Mouse (Mus musculus): ENCODE measurements around the gene Urb1. TPM values are rescaled to one million over a fixed set of nuclear protein-coding genes. Genes with fewer than 3 reads are reported as not detected.
"Not testable (repeated sequence)": the region's sequence is repeated elsewhere in the genome, so short reads cannot be mapped to it uniquely, and the experiment has no call there.

Gene Urb1
- total RNA-seq, 4 experiments from 2014 or later: 4.2 to 4.7 (median 4.3) TPM

DNA sequence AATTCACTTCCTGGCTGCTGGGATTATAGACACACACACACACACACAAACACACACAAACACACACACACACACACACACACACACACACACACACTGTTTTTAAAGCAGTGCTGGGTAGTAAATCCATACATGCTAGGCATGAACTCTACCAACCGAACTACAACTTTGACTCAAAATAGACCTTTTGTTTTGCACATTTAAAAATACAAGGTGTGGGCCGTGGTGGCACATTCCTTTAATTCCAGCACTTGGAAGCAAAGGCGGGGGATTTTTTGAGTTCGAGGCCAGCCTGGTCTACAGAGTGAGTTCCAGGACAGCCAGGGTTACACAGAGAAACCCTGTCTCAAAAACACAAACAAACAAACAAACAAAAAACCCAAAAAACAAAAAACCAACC lies 13.8 kb upstream of the Urb1 start:
- DNase-seq (ENCODE audit: low spot score in 2 of 2): not testable (repeated sequence)

DNA sequence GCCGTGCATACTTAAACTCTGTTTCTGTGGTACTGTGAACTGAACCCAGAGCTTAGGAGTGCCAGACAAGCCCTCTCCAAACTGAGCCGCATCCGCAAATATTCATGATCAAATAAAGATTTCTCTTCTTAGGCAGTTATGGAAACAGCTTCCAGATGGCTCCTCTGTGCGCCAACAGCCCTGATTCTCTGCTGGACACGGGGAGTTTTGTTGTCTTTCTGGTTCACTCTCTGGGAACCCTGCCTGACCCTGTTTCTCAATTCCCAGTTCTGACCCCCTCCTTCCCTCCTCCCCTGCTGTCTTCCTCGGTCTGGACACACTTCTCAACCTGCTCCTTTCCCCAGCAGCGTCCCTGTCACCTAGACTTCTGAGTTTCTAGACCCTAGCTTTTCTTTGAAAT lies 12.8 kb upstream of the Urb1 start:
- peak; percentile 20 to 29 for DNase-seq (ENCODE audit: low spot score in 2 of 2)

DNA sequence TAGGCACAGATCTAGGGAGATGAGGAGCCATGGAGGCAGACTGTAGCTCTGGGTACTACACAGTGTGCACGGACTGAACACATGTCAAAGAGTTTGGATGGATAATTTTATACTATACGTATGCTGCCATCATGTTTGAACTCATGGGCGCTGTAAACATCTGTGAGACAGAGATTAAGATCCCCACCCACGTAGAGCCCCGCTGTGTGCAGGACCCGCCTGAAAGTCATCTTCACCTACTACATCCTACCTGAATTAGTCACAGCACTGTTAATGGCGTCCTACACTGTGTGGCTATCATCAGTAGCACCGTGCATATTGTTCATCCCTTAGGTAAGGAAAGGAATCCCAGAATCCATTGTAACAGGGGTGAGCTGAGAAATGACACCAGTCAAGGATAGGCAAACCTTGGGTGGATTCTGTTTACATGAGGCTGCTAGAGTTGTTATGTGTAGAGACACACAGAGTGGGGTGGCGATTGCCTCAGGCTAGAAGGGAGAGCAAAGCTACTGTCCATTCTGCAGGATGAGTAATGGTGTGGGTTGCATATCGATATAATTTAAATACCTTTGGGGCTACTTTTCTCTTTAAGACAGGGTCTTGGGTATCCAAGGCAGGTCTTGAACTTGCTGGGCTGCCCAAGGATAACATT lies 12.2 kb upstream of the Urb1 start:
- no peak for DNase-seq (ENCODE audit: low spot score in 2 of 2)

DNA sequence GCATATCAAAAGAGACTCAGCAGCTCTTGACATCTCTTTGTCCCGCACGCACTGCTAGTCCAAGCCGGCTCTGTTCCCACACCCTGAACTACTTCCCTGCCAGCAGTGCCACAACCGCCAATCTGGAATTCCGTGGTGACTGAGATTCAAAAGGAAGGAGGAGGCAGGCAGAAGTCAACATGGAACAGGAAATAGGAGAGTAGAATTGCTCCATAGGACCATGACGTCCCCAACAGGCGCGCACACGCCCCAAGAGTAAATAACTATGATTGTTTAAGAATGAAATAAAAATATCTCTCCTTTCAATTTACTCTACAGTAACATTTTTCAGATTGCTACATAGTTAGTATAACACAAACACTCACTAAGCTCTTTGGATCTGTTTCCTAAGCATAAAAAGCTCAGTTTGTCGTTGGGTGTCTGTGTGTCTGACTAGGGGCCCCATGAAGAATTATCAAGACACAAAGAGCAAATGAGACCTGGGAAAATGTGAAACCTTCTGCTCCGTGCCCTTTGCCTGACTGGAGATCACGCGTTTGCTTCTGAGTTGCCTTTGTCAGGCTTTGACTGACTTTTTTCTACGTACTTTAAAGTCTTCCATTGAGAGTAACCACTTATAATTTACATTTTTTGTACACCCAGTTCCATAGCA lies 11.0 kb upstream of the Urb1 start:
- no peak for DNase-seq (ENCODE audit: low spot score in 2 of 2)

DNA sequence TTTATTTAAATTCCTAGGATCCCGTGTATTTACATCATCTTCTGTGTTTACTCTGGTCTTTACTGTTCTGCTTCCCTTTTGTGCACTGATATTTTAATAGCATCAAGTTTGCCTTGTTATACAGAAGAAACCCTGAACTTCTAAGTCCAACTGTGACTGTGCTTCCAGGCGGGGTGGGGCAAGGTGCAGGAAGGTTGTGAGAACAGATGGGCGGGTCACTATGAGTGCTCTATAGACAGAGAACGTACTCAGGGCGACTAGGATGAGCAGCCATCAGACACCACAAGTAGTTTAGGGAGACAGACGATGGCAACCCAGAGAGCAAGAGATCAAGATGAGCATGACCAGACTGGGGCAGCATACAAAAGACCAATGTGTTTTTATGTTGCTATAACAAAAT lies 10.1 kb upstream of the Urb1 start:
- DNase-seq (ENCODE audit: low spot score in 2 of 2): no peak

DNA sequence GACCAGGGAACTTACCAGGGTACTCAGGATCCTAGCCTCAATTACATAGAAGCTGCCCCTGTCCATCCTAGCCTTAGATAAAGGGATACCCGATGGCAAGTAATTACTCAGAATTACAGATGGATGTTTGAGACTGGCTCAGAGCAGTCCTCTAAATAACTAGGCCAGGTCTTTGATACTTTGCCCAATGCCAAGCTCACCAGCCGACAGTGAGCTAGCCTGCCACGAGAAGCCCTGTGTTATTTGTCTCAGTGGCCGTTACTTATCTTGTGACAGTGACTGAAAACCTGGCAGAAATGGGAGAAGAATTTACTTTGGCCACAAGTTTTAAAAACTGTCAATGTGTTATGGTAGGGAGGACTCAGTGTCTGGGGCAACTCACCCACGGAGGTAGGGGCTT lies 1.9 kb upstream of the Urb1 start:
- DNase-seq (ENCODE audit: low spot score in 2 of 2): no peak

DNA sequence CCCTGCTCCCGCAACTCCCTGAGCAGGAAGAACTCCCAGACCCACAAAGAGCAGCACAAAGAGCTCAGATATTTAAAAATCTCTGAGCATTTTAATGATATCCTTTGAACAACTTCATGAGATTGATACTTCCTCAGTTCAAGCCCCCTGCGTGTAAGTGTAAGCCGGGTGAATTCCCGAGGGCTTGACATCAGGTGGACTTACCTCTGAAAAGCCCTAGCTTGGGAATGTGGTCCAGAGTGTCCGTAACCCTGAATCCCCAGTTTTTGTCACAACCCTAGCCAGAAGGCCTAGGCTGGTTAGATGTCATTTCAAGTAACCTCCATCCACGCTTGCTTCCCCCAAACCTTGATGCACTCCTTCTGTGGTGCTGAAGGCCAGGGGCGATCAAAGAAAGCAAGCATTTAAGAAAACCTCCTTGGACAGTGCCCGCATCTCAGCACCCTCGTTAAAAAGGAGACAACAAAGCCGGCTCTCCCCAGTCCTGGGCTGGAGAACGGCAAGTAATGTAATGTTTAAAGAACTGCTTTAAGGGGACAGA lies 573 bp upstream of the Urb1 start:
- DNase-seq (ENCODE audit: low spot score in 2 of 2): no peak

DNA sequence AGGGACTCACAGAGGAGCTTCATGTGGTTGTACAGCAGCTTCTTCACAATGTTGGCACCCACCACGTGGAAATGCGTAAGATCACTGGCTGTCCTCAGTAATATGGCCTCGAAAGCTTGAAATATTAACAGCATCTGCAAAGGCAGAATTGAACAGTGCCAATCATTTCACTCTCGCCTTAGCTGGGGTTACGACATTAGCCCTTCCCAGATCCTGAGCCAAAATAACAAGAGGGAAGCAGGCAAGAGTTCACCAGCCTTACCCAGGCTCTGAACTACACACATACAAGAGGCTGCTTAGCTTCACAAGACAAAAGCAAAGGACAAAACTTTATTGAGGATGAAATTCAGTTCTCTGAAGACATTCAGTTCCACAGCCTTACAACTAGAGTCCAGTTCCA lies 5.7 kb downstream of the Urb1 start:
- DNase-seq (ENCODE audit: low spot score in 2 of 2): no peak

DNA sequence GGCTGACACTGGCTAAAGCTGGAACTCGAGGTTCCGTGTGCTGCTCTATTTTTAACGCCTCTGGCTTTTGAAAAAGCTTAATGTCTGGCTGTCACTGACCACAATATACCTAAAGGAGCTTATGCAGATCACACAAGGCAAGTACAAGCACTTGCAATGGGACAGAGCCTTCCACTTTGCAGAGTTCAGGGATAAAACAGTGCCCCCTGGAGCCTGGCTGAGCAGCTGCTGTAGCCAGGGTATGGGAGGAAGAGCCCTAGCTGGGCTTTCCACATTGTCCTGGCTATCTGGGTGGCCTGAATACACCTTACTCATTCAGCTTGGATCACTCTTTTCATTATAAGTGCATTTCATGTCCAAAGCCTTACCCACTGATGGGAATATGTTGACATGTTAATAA lies 8.3 kb downstream of the Urb1 start:
- DNase-seq (ENCODE audit: low spot score in 2 of 2): no peak

DNA sequence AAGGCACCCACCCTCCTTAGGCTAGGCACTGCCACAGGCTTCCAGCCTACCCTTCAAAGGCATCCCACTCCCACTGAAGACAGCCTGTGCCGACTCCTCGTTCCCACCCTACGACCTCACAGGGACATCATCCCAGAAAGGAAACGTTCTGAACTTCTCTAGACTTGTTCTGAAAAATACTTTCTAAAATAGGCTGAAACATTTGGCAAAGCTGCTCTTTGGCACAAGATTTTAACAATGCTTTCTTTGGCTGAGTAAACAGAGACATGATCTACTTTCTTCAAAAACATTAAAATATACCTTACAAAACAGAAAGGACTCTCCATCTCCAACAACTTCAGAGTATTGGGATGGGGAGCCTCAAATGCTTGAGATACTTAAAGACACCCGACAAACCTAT lies 9.0 kb downstream of the Urb1 start:
- DNase-seq (ENCODE audit: low spot score in 2 of 2): no peak

DNA sequence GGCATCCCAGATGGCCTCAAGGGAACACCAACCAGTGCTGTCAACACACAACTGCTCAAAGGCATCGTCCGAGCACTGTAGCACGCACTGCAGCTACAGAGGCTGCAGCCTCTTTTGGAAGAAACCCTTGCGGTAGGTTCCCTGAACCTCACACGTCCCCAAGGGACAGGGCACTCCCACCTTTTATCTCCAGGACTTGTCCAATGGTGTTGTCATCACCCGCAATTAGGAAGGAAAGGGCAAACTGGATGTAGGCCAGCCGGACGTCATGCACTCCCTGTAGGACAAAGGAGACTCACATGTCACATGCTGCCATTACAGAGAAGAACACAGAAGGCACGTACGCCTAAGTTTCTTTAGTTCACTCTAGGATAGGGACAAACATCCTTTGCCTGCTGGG lies 10.4 kb downstream of the Urb1 start:
- no peak for DNase-seq (ENCODE audit: low spot score in 2 of 2)

DNA sequence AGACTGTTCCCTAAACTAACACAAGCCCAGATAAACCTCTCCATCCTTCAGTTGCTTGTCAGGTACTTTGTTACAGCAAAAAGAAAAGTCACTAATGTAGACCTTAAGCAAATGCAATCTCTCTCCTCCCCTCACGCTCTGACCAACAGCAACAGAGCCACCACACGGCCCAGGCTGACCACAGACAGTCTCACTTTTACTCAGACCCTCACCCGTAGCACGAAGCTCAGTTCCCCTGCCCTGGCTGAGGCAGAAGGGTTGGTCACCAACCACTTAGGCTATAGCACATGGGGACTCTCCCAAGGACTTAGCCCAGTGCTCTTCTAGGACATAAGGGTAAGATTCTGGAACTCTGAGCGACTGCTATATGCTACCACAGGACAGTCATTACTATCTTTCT lies 11.4 kb downstream of the Urb1 start:
- no peak for DNase-seq (ENCODE audit: low spot score in 2 of 2)

DNA sequence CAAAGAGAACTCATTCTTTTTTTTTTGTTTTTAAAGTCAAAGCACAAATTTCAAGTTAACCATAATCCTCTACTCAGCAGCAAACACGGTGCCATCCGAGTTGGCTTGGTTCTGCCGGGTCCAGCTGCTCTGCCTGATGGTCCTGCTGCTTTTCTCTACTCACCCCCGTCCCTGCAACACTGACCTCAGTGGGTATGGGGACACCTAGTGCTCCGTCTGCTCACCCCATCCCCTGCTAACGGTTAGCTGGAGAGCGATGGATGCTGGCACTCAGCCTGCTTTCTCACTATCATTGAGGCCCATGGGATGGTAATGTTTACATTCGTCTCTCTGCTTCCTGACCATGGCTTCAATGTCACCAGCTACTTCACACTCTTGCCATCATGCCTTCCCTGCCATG lies 11.8 kb downstream of the Urb1 start:
- DNase-seq (ENCODE audit: low spot score in 2 of 2): no peak

DNA sequence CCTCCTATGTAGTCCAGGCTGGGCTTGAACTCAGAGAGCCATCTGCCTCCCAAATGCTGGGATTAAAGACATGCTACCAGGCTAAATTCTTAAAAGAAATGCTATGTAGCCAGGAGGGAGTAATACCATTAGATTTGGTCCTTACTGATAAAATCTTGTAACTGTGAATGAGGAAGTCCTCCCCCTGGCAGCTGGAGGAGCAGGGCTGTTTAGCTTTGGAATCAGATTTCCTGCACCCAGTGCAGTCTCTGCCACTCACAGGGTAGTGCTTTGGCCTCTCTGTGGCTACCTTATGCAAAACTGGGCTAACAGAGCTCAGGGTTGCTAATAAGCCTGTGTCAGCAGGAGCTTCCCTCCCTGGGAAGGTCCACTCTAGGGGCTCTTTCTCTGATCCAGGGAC lies 15.5 kb downstream of the Urb1 start:
- DNase-seq (ENCODE audit: low spot score in 2 of 2): no peak

DNA sequence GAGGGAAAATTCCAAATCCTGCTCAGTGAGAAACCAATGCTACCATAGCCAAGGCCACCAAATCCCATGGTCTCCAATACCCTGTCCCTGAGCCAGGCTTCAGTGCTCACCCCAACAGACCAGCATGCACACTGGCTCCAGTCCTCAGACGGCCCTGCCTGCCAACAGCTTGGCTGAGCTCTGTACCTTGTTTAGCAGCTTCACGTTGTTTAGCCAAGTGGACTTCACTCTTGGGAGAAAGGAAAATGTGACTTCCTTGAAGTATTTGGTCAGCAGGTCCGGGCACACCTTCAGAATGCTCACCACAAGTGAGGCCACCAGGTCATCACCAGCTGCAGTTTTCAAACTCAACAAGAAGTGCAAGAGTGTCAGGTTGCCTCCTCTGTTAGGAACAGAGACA lies 17.7 kb downstream of the Urb1 start:
- DNase-seq (ENCODE audit: low spot score in 2 of 2): no peak

DNA sequence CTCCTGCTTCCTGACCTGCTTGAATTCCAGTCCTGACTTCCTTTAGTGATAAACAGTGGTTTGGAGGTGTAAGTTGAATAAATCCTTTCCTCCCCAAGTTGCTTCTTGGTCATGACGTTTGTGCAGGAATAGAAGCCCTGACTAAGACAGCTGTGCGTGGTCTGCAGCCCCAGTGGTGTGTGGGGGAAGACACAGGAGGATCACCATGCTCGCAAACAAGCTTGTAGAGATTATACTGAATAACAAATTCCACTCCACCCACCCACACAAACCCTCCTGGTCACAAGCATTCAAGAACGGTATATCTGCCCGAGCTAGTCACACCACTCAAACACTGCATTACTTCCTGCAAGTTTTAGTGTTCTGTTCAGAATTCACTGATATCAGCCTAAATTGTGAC lies 18.1 kb downstream of the Urb1 start:
- no peak for DNase-seq (ENCODE audit: low spot score in 2 of 2)

DNA sequence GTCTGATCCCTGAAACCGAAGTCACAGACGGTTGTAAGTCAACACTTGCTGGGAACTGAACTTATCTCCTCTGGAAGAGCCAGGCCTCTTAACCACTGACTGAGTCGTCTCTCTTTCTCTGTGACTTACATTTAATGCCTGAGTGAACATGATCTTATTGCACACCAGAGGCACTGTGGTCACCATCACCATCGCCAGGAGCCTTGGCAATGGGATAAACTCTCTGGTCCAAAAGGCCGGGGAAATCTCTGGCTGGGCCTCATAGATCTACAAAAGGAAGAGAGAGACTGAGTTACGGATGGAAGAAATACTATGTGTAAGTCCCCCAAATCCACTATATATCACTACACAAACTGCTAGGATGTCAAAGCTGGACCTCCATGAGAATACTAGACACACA lies 19.3 kb downstream of the Urb1 start:
- DNase-seq (ENCODE audit: low spot score in 2 of 2): no peak

DNA sequence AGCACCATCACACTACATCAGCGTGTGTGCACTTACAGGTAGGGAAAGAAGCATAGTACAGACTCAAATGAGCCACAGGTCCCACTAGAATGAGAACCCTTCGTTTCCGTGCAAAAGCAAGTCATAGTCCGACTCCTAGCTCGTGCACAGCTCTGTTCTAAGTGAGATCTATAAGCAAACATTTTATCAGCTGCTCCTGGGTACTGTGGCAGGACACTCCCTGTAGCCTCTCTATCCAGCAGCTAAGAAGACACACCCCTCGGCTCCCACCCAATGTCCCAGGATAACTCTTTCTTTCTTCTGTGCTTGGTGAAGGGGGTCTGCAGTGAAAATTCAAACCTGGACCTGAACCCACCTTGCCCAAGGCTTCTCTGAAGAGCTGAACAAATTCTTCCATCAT lies 21.6 kb downstream of the Urb1 start:
- DNase-seq (ENCODE audit: low spot score in 2 of 2): no peak

DNA sequence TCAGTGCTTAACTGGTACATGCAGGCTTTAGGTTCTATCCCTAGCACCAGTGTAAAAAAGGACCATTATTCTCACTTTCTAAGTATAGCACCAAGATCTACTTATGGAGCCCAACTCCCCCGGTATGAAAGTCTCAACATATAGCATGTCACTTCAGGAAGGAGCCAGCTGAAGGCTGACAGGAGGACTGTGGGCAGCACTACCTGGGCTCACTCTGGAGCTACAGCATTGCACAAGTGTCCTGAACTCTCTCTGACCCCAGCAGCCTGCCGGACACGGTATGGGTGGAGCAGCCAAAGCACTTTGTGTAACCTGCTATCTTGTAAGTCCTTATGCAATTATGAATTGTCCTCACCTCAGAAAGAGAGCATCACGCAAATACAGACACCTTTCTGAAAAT lies 25.0 kb downstream of the Urb1 start:
- DNase-seq (ENCODE audit: low spot score in 2 of 2): no peak

DNA sequence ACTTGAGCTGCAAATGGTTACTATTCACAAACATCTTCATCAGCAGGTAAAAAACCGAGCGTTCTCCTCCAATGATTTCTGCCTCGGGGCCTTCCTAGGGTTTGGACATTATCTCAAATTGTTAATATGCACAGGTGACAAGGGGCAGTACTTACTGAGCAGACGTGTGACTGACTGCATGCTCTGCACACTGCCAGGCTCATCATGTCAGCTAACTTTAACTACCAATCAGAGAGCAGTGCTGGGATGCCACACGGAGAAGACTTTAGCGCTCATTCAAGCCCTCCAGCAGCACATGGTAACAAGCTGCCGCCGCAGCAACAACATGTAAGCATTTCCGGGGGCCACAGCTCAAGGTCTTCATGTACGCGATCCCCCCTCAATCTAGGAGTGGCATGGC lies 26.9 kb downstream of the Urb1 start:
- no peak for DNase-seq (ENCODE audit: low spot score in 2 of 2)

DNA sequence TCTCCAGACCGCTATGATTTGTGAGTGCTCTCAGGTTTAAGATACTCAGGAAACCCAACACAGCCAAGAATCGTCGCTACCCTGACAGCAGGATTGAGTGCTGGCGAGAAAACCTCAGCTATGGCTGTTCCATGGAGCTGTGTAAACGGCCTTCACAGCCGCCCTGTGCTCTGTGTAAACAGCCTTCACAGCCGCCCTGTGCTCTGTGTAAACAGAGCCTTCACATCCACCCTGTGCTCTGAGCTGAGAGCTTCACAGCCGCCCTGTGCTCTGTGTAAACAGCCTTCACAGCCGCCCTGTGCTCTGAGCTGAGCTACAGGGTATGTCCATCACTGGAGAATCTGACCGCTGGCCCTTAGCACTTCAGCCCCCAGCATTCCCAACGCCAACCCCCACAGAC lies 30.4 kb downstream of the Urb1 start:
- no peak for DNase-seq (ENCODE audit: low spot score in 2 of 2)

DNA sequence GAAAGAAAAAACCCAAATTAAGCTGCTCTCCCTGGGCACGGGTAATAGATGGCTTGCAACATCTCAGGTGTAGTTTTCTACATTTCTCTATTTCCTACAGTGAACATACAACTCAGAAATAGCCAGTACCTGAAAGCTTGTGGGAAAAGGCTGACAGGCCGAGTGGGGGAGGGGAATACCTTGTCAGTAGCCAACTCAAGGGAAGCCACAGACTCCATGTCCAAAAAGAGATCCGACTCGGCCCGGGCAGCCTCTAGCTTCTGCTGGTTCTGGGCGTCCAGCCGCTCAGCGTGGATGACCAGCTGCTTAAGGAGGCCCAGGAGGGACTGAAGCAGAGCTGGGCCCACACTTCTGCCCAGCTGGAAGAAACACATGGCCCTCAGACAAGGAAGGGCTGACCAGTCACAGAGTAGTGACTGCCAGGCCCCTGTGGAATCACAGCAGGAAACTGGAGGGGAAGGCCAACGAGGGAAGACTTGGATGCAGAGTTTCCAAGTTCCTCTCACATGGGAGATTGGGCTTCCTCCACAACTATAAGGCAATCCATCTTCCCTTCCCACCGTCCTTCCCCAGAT lies 34.2 kb downstream of the Urb1 start:
- no peak for DNase-seq (ENCODE audit: low spot score in 2 of 2)

DNA sequence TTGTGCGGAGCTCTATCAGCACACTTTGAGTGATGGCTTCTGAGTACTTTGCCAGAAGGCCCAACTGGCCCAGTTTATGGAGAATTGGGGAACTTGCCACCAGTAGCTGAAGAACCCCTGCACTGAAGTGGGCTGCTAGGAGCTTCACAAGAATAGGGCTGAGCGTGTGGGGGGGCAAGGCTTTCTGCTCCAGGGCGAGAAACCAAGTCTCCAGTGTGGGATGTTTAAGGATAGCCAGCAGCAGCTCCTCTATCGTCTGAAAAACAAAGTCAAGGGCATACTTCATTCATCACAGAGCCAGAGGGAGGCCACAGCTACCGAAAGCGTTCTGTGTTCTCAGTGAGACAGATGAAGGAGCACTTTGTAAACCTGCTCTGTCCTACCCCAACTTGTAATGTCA lies 35.6 kb downstream of the Urb1 start:
- DNase-seq (ENCODE audit: low spot score in 2 of 2): no peak

All from gastrocnemius, adult 8-10 months (tissue).